Mouse (Mus musculus) kidney, postnatal 14 days (tissue): Measurements from ENCODE around the gene Gm20737.
"Not testable (repeated sequence)": the region's sequence is repeated elsewhere in the genome, so short reads cannot be mapped to it uniquely, and the experiment has no call there.

ENCODE experiments used
- DNase-seq: peaks from one replicate; pipeline ENCODE4 v3.0.0; 2022; ENCODE audit warnings: mixed read lengths

The Gm20737 gene

DNA sequence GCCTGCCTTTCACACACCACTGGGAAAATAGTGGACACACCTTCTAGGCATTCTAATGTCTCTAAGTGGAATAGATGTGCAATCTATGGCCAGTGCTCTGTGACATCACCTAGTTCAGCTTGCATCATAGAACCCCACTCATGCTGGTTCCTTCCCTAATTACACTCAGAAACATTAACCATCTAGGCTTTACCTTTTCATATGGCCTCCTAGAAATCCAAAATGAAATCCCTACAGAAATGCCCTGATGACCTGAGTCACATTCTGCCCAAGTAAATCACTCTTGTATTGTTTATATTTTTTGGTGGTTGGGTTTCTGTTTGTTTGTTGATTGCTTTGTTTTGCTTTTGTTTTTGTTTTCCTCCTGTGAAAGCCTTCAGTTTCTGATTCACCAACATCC lies at the start of gene Gm20737:
Gm20737 (minus strand) TSS at position 101 of the 400 bp plus-strand sequence.
- DNase-seq, result not testable (repeated sequence)

DNA sequence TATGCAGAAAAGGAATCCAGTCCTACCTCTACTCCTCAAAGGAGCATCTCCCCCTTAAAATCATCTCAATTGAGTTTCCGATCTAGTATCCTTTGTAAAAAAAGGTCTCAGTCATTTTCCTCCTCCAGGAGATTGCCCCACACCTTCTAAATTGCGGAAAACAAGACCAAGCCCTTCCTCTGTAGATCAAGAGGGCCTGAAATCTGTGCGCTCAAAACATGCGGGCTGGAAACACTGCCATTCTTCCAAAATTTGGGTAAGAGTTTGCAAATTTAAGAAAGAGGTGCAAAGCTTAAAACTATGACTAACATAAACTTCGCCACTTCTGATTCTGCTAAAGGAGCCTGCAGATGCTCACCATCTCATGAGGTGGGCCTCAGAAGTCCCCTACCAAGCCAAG lies 17.3 kb upstream of the Gm20737 start, which contains the start of gene Gm21775:
Gm21775 (plus strand) TSS at position 301 of the 400 bp plus-strand sequence.
- not testable (repeated sequence) for DNase-seq
